Mouse (Mus musculus): ENCODE results near the gene Tex28.
"Not testable (repeated sequence)": the region's sequence is repeated elsewhere in the genome, so short reads cannot be mapped to it uniquely, and the experiment has no call there.

Tex28 gene

DNA sequence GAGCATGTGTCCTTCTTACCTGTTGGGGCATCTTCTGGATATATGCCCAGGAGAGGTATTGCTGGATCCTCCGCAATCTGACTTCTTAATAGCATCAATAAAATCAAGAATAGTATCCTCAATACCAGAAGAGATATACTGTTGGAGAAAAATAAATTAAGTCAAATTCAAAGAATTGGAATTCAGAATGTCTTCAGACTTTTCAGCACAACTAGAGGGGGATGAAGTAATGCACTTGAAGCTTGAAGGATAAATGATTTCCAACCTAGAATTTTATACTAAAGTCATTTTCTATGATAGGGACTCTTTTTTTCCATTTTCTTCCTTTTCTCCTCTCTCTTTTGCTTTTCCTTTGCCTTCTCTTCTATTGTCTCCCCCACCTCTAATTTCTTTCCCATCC lies at the start of gene Tex28:
Gene Tex28, minus strand, starts transcription at position 101 of the 400 bp plus-strand sequence.
- DNase-seq (ENCODE audit: low spot score) = no peak

DNA sequence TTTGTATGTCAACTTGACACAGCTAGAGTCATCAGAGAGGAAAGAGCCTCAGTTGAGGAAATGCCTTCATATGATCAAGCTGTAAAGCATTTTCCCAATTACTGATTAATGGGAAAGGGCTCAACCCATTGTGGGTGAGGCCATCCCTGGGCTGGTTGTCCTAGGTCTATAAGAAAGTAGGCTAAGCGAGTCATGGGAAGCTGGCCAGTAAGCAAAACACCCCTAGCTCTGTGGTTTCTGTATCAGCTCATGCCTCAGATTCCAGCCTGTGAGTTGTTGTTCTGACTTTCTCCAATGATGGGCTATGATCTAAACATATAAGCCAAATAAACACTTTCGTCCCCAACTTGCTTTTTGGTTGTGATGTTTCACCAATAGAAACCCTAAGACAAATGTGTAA lies 35.9 kb upstream of the Tex28 start:
- no peak for DNase-seq (ENCODE audit: low spot score)

DNA sequence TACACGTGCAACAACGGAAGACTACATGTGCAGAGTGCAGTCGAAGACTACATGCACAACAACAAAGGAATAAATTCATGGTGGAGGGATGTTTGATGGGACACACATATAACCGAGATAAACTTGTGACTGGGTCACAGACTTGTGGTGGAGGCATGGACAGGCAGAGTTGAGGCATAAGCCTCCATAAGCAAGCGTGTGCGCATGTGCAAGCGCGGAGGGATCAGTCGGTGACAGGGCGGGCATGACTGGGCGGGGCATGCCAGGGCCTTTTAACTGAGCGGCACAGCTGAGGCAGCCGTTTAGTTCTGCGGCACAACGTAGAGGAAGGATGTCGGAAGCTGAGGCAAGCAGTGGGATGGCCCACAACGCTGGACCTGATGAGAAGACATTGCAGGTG lies 9.3 kb upstream of the Tex28 start, which contains the start of gene Tktl1:
Gene Tktl1, plus strand, starts transcription at position 301 of the 400 bp plus-strand sequence.
- no peak for DNase-seq (ENCODE audit: low spot score)

DNA sequence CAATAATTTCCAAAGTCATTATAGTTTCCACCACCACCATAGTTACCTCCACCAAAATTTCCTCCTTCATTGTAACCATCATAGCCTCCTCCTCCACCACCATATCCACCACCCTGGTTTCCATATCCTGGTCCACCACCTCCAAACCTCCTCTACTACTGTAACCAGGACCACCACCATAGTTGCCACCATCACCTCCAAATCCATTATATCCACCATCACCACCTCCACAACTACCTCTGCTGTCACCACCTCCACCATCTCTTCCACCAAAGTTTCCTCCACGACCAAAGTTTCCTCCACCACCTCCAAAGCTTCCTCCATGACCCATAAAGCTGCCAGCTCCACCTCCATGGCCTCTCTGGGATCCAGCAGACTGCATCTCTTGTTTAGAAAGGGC lies 32.4 kb downstream of the Tex28 start, which contains the start of gene Mecp2:
Gene Mecp2, minus strand, starts transcription at position 101 of the 400 bp plus-strand sequence.
- not testable (repeated sequence) for DNase-seq (ENCODE audit: low spot score)

DNA sequence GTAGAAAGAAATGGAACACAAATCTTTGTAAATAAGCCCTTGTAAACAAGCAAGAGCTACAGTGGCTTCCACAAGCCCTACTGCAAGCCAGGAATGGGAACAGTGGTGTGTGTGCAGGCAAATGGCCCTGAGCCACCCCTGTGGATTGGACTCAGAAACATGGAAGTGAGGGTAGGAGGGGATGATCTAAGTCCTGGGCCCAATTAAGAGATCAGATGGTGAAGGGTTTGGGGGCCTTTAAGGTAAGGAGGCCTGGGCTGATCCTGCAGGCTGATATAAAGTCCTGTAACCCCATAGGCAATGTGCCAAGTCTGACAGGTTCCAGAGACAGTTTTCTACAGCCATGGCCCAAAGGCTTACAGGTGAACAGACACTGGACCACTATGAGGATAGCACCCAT lies 40.5 kb downstream of the Tex28 start, which contains the start of gene Opn1mw:
Gene Opn1mw, plus strand, starts transcription at position 301 of the 400 bp plus-strand sequence.
- no peak for DNase-seq (ENCODE audit: low spot score)

DNA sequence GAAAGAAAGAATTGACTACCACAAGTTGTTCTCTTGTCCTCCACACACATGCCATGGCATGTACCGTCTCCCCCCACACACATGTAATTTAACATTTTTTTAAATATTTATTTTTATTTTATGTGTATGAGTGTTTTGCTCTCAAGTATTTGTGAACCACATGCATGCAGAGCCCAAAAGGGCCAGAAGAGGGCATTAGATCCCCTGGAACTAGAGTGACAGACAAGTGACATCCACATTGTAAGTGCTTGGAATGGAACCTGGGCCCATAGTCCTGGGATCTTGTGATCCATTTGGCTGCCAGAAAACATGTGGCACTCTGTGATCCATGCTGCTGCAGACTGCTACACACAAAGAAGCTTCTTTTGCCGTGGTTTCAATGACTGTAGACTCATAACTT lies 42.7 kb downstream of the Tex28 start:
- no peak for DNase-seq (ENCODE audit: low spot score)

DNA sequence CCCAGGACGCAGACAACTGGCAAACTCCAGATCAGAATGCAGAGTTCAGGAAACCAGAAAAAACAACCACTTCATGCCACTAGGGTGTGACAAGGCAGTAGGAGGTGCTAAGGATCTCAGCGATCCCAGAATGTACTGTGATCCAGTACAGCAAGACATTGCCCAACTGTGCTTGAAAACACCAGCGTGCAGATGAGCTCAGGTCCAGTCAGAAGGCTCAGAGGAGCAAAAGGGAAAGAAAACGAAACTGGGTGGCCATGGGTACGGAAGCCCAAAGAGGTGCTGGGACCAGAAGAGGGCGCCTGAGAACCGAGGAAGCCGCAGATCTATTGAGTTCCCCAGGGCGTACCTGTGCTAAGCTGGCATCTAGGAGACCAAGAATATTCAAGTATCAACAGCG lies 52.1 kb downstream of the Tex28 start:
- DNase-seq (ENCODE audit: low spot score) = peak; percentile 29

DNA sequence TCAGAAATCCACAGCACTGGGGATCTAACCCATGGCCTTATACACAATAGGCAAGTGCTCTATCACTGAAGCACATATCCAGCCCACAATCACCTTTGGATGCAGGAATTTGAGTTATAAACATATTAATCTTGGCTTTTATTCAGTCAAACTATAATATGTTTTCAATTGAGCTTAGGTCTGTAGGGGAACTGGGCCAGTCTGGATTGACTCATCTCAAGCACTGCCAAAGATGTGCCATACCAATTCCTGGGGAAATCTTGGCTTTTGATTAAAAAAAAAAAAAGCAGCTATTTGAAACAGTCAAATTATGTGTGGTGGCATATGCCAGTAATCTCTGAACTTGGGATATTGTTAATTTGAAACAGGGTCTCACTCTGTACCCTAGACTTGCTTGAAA lies 53.6 kb downstream of the Tex28 start:
- DNase-seq (ENCODE audit: low spot score) = no peak

DNA sequence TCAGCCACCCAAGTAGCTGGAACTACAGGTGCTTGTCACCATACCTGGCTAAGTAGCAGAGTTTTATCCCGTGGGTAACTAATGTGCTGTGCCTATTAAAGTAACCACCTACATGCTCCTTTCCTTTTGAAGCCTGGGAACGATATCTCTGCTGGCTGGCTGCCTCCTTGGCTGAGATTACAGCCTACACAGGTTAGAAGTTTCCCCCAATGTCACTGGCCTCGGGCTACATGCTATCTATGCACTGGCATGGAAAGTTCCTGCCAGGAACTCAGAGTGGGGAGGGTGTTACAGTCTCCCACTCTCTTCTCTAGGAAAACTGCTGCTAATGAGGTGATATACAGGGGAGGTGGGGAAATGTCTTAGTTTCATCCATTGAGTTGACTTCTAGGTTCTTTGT lies 58.9 kb downstream of the Tex28 start:
- no peak for DNase-seq (ENCODE audit: low spot score)

DNA sequence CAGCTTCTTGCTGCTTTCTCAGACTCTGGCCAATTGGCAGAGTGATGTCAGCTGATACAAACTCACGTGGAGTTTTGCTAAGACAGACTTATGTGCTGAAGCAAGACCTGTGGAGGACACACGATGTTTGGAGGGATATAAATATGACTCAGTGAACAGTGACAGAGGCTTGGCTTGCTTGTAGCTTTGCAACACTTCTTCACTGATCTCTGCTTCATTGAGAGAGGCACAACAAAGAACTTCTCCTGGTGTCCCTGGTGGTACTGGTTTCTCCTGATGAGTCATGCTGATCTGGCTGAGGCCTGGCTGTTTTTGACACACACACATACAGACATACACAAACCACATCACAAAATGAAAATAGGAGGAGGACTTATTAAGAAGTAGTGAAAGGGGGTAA lies 61.7 kb downstream of the Tex28 start:
- DNase-seq (ENCODE audit: low spot score) = no peak

DNA sequence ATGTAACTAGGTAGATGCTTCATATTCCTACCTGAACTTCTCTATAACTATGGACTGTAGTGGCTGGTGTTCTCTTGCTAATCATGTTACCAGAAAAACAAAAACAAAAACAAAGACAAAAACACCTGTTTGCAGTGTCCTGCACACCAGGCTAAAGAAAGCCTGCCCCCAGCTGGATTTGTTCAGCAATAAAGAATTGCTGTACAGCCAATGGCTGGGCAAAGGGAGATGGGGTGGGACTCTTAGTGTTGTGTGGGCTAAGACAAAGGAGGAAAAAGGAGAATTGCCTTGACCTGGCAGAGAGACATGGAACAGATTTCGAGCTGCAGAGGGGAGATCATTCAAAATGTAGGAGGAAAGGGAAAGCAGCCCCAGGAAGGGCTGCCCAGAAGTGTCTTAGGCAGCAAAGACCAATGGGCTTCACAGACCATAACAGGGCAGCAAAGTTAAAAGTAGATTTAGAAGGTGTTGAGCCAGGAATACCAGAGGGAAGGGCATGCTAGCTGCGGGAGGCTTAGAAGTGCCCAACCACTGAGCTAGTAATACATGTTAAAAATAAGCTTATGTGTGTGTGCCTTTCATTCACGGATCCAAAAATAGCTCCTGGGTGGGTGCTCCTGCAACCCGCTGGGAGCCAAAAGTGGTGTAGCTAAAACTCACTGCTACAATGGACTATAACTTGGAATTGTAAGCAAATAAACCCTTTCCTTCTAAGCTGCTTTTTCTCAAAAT lies 64.0 kb downstream of the Tex28 start:
- DNase-seq (ENCODE audit: low spot score) = no peak
